Mouse (Mus musculus) spleen, postnatal 10 days (tissue): ENCODE data around the gene Rab3d.
"Not testable (repeated sequence)": the region's sequence is repeated elsewhere in the genome, so short reads cannot be mapped to it uniquely, and the experiment has no call there.

Experiments used
- DNase-seq, 2 experiments: peaks; one replicate each; pipeline ENCODE4 v3.0.0; 2021 to 2022; ENCODE audit warnings: low spot score in 2 of 2

Gene Rab3d

GRCm38 (mm10) chr9:21909474-21910223, 8.3 kb downstream of the Rab3d start:
- DNase-seq = no peak

GRCm38 (mm10) chr9:21908216-21908615, 9.8 kb downstream of the Rab3d start:
- DNase-seq = no peak

GRCm38 (mm10) chr9:21904031-21904430, 14.0 kb downstream of the Rab3d start:
- DNase-seq = no peak

- peak in 1 of 2 experiments; percentile 42 for DNase-seq
These were observed 16.7 kb downstream of the Rab3d start for GRCm38 (mm10) chr9:21901223-21901820.

- no peak for DNase-seq
These were observed 28.8 kb downstream of the Rab3d start for GRCm38 (mm10) chr9:21889229-21889628.

- DNase-seq = no peak
These were observed 41.4 kb downstream of the Rab3d start for GRCm38 (mm10) chr9:21876601-21877000.

- no peak for DNase-seq
These were observed 45.8 kb downstream of the Rab3d start for GRCm38 (mm10) chr9:21872204-21872603.

GRCm38 (mm10) chr9:21870879-21871524, 47.0 kb downstream of the Rab3d start:
- peak in 1 of 2 experiments; percentile 60 for DNase-seq

GRCm38 (mm10) chr9:21869290-21869689, 48.7 kb downstream of the Rab3d start:
- peak; percentile 29 to 67 for DNase-seq

- no peak for DNase-seq
These were observed 50.3 kb downstream of the Rab3d start for GRCm38 (mm10) chr9:21867726-21868125.

GRCm38 (mm10) chr9:21866641-21867040, 51.4 kb downstream of the Rab3d start:
- no peak for DNase-seq

- DNase-seq = no peak
These were observed 52.2 kb downstream of the Rab3d start for GRCm38 (mm10) chr9:21865673-21866398.

GRCm38 (mm10) chr9:21862181-21862580, 55.8 kb downstream of the Rab3d start:
- no peak for DNase-seq

GRCm38 (mm10) chr9:21860349-21860748, 57.6 kb downstream of the Rab3d start:
- DNase-seq = not testable (repeated sequence)

GRCm38 (mm10) chr9:21859606-21860005, 58.4 kb downstream of the Rab3d start:
- no peak for DNase-seq

- DNase-seq = no peak
These were observed 59.9 kb downstream of the Rab3d start for GRCm38 (mm10) chr9:21858084-21858483.

- no peak for DNase-seq
These were observed 60.5 kb downstream of the Rab3d start for GRCm38 (mm10) chr9:21857501-21857900.
